Mouse (Mus musculus): ENCODE results near the gene Grm1.
"Not testable (repeated sequence)": the region's sequence is repeated elsewhere in the genome, so short reads cannot be mapped to it uniquely, and the experiment has no call there.

Grm1 gene

DNA sequence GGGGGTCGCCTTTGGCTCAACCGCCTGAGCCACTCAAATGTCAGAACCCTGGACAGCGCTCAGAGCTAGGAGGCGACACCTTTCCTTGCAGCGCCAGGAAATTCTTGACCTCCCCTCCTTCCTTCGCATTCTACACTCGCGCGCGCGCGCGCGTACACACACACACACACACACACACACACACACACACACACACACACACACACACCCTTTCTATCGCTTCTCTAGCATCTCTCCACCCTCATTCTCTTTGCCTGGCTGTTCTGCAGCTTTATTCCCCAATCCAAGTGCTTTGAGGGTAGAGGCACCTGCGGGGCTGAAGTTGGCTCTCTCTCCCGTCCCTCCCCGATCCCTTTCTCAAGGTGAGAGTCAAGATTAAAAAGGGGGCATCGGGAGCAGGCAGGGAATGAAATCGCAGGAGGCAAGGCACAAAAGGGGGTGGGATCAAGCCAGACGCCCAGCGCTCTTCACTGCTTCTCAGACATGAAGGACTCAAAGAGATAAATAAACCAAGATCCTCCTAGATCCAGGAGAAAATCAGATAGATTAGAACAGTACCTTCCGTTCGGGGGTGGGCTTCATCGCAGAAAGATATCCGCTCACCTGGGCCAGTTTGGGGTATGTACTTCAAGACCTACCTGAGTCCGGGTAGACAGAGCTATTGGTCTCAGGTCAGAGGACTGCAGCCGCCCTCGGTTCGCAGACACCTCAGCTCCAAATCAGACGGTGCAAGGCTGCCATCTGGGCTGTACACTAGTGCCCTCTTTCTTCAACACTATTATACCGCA, at the start of gene Grm1:
Gene Grm1, minus strand, starts transcription at position 746 of the 788 bp plus-strand sequence.
- DNase-seq = peak; percentile 10

DNA sequence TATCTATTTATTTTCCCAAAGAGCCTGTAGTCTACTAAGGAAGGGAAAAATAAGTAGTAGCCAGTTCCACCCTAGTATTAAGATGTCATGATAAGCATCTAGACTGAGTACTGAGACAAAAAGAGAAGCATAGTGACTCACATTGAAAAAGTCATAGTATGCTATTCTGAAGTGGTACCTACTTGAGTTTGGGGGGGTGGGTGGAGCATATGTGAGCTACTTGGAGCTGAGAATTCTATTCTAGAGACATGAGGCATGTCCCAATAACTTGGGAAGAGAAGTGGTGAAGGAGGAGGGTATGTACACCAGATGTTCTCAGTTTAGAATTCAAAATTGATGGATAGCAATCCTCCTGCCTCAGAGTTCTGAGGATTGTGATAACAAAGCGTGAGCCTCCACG, 39.6 kb upstream of the Grm1 start:
- DNase-seq = no peak

DNA sequence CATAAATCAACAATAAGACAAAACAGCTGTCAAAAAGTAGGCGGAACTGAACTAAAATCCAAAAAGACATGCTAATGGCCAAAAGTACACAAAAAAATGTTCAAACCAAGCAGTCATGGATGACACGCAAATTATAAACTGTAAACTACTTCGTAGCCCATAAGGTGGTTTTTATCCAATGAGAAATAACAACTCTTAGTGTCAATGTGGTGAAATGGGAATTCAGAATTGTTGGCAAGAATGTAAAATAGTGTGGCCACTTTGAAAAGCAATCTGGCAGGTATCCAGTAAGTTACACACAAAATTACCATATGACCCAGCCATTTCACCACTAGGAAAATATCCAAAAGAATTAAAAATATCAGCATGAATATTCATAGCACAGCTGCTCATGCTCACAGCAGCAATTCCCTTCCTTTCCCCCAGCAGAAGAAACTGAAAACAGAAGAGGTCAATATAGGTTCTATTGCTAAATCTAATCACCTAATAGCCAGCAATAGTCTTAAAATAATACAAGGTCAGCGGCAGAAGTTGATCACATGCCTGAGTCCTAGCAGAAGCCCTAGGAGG, 16.4 kb upstream of the Grm1 start:
- DNase-seq = no peak

DNA sequence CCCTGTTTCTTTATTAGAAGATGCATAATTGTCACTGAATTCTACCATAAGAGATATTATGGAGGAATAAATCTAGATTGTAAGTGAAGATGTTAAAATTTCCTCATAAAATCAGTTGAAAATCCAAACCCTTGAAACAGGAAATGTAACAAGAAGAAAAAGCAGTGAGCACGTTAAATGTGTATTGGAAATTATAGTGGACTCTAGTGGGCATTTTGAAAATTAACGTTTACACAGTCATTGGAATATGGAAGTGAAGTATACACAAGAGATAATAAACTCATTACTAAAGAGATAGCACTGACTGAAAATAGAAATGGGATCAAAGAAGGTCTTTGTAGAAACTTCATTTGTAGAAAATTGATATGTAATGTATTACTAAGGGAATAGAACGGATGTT, 4.2 kb upstream of the Grm1 start:
- DNase-seq = no peak

DNA sequence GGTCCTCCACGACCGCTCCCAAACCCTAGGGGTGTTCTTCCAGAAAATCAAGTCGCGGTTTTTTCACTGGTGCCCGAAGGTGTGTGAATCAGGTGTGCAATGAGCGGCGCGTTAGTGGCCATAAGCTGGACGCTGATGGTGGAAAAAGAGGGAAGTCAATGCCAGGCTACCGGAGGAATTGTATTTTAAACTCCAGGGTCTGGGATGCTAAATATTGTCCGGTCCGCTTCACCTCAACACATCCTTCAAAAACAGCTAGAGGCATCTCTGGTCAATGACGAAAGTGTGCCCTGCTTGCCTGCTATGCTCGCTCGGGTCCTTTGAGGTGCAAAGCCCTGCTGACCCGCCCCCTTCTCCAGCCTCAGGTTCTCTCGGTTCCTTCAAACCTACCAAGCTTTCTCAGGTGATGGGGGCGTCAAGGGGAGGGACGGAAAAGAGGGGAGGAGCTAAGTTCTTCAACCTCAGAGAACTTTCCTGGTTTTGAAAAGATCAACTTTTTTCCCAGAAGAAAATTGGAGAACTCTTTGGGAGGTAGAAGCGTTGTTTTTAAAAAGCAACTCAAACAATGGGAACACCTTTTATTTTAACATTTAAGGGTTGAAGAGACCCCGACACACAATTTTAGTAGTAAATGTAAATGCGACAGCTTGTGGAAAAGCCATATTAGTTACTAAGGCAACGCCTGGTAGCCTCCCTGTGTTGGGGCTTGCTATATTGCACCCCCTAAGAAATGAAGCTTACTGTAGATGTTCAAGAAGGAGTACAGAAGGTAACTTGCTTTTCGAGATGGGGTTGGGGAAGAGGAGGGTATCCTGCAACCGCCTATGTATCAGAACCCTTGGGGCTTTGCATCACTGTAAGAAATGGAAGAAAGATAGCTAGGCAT, 1.2 kb downstream of the Grm1 start:
- DNase-seq = no peak

DNA sequence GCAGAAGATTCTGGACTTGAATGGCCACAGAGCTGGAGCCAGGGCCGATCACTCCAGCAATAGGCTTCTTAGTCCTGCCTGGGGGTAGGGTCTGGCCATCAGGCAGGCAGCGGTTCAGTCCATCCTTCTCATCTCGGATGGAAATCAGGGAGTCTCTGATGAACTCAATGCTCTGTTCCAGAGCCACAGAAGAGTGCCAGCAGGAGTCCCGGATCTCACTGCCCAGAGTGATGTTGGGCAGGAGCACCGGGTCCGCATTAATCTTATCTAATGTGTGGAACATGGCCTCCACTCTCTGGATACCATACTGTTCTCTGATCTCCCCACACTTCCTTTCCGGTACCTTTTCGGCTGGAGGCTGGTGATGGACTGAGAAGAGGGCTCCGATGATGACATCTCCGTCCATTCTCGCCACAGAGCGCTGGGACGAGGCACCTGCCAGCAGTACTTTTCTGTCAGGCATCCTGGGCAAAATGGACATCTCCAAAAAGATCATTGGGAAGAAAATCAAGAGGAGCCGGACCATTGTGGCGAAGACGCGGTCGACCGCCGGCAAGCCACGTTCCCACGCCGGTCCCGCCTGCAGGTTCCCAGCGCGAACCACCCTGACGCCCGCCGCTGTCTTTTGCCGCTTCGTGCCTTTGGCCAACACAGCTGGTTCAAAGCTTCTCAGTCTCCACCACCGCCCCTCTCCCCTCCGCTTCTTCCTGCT, 2.0 kb downstream of the Grm1 start:
- DNase-seq = no peak

DNA sequence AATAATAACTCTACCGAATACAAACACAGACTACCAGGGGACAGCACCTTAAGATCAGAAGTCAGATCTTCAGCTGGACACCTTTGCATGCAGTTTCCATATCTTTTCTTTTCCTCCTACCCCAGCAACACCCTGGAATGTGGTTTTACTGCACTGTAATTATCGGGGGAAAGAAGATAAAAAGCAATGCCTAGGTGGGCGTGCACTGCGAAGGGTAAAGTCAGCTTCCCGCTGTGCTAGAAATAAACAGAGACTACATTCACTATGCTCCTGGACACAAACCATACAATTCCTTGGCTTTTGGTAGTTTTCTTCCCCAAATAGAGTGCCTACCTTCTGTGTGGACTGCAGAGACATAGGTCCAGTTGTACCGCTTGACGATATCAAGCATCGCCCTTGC, 2.6 kb downstream of the Grm1 start:
- no peak for DNase-seq

DNA sequence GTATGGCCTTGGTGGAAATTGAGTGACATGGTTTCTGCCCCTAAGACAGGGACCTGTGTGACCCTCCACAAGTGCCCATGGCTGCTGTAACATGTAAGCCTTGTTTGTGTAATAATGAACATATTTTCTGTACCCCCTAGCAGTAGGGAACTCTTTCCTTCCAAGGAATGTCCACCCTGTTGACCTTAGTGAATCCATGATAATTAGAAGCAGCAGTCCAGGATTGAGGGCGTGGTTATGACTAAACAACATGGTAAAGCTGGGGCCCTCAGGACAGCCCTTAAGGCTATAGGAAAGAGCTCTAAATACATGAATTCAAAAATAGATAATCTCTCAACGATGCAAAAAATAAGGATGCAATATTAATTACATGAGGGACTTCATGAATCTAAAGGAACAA, 17.0 kb downstream of the Grm1 start:
- no peak for DNase-seq

DNA sequence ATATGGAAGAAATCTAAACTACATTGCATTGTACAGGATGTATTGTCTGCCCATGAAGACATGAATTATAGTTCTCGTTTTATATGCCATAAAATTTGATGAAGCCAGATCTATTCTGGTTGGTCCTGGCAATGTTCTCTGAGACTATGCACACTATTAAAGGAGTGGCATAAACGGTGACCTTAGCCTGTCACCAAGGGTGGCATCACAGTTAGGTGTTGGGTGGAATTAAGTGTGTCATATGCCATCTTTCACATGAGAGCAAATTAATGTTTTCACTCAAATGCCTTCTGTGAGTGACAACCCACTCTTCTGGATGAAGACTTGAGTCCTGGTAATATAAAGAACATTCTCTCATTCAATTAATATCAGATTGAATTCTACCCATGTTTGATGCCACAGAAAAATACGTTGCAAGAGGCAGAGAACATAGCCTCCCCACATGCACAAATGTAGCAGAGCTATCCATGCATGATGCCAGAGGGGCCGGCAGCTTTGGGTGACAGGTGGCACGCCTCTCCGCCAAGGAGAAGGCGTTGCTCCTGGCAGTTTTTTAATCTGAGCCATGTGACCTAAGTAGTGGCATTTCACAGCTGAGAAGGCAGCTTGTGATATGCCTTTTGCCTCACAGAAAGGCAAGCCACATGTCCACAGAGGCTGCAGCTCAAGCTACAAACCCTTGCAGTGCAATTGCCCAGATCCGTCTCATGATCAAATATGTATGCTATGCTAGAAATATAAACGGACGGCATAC, 20.7 kb downstream of the Grm1 start:
- no peak for DNase-seq

DNA sequence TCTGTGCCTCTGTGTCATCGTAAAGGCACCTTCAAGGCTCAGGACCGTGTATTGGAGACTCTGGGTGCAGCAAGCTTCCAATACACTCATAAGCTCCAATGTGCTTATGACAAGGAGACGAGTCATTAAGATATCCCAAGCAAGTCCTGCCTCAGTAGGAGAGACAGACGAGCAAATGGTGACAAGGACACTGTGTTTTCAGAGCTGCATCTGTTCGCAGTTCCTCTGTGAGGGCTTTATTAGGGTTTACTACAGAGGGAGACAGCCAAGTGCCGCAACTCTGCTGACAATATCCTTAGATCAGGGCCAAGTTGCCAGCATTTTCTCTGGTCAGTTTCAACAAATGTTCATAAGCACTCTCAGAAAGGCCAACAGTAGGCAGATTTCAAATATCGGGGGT, 32.8 kb downstream of the Grm1 start:
- DNase-seq = no peak

DNA sequence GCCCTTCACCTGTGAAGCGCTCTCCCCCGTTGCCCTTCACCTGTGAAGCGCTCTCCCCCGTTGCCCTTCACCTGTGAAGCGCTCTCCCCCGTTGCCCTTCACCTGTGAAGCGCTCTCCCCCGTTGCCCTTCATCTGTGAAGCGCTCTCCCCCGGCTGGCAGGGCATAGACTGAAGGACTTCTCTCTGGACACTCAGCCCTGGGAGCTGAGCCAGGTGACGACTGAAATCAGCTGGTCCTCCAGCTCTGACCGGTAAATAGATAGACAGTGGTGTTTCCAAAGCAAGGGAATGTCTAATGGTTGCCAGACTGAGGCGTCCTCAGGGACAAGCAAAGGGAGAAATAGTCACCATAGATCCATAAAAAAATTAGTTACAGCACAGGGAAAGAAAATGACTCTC, 36.7 kb downstream of the Grm1 start:
- not testable (repeated sequence) for DNase-seq

DNA sequence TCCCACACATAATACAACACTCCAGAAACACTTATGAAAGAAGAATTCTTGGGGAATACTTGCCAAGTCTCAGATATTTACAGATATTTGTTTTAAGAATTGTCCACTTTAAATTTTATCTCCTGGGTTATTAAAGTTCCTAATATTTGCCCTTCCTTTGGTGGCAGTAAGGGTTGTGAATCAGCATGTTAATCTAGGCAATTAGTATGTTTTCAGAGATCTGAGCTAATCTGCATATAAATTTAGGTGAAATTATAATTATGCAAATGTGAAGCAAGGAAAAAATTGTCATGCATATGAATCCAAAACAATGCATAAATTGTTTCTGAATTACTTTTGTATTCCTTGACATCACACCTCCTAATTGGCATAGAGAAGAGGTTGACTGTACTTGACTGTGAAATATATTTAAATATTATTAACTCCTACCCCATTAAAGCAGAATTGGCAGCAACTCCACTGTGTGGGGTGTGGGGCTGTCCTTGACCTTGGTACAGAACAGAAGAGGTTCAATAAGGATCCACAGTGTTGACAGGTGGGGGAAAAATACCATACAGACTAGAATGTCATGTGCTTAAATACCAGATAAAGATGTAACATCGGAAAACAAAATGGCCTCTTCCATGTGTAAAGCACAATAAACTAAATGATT, 37.6 kb downstream of the Grm1 start:
- DNase-seq = no peak

DNA sequence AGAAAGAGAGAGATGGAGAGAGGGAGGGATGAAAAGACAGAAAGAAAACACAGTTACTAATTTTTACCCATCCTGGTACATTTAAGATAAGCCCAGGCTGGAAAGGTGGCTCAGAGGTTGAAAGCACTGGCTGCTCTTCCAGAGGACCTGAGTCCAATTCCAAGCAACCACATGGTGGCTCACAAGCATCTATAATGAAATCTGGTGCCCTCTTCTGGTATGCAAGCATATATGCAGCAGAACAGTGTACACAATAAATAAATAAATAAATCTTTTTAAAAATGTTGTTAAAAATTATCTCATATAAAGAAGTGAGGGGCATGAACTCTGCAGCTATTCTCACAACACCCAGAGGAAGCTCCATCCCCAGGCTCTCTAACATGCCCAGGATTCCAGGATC, 42.8 kb downstream of the Grm1 start:
- no peak for DNase-seq

DNA sequence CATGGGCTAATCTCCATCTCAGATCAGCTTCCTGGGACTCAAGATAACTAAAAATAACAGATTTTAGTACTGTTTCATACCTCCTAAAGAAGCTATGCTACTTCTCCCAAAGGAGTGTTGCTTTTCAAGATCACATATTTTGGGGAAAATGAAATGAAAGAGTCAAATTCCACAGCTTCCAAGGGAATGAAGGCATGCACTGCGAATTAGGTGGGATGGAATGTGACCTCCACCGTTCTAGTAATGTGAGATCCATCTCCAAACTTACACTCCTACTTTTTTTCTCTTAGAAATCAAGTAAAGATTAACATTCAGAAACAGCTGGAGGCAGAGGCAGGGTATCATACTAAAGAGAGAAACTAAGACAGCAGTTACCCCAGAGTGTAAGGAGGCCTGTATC, 49.9 kb downstream of the Grm1 start:
- no peak for DNase-seq

DNA sequence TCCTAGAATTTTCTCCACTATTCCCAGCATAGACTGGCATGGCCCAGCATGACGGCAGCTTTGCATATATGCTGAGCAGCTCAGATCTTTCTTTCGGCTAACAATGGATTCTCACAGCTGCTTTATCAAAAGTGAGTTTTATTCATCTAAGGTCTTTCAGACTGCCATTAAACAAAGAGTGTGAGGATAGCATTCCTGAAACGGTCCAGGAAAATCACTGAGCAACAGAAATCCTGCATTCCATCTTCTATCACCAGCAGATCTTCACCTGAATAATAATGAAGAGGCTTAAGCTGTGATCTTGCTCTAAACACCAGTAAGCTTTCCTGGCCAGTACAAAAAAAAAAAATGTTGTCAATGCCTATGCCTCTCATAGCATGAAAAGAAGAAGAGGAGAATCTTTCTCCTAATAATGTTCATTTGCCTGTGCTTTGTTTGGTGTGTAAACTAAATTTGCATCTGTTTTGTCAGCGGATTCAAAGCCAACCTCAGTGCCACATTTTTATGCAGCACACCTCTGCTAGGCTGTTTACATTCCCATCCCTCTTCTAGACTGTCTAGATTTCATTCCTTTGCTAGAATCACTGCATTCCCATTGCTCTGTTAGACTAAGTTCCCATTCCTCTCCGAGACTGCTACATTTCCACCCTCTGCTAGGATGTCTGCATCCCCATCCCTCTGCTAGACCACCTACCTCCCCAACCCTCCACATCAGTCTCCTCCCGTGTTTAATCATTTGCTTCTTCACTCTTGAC, 56.2 kb downstream of the Grm1 start:
- DNase-seq = no peak

DNA sequence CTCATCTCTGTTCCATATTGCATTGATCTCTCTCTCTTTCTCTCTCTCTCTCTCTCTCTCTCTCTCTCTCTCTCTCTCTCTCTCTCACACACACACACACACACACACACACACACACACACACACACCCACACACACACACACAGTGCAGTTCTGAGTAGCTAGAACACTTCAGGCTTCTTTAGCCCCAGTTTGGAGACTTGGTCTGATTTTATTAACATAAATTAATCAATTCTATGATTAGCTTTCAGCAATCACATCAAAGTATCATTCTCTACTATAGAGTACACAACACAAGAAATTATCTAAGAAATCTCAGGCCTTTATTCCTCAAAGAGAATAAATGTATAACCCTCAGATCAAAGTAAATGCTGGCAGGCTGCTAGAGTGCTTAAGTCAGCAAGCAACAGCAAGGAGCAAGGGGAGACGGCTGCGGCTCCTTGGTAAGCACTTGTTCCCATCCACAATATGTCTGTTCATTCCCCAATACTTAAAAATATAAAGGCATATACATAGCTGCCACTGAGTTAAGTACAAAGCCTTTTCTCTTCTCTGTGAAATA, 63.1 kb downstream of the Grm1 start:
- DNase-seq = no peak

DNA sequence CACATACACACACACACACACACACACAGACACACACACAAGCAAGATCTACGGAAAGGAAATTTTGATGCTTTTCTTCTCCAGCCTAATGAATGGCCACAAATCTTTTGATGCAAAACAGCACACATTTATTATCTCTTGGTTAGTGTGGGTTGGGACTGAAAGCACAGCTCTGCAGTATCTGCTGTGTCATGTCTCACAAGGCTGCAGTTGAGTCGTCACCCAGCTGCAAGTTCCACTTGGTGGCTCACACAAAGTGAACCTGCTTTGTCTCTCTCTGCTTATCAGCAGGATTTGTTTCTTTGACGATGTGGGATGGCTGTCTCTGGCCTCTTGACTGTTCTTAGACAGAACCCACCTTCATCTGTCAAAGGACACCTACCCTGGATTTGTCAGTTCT, 68.5 kb downstream of the Grm1 start:
- no peak for DNase-seq

DNA sequence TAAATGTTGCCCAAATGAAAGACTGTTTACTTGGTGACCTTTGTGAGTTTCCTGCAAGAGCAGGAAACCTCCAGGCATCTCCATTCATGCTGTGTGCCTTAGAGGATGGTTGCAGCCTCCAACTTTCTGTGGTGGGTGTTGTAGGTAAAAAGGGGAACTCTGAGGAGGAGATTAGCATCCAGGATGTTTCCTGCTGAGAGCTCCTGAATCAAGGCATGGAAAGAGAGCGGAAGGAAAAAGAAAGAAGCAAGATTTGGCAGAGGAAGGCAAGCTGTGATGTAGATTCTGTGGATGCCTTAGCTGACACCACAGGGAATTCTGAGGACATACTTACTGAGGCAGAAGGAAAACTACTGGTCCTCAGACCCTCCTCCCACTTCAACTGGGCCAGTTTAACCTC, 85.4 kb downstream of the Grm1 start:
- no peak for DNase-seq

DNA sequence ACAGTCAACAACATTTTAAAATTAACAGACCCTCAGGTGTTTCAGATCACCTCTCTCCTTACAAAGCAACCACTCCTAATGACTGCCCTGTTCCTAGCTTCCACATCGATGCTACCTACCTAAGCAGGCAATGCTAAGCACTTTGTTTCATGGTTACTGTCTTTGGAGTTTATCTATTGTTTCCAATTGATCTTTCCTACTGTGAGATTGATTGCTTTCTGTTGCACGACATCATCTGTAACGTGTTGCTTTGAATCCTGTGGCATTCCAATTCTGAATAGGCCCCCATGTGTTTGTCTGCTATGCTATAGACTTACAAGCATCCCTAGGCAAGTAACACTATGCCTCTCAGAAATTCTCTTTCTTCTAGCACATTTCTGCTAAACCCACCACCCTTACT, 90.4 kb downstream of the Grm1 start:
- DNase-seq = no peak

DNA sequence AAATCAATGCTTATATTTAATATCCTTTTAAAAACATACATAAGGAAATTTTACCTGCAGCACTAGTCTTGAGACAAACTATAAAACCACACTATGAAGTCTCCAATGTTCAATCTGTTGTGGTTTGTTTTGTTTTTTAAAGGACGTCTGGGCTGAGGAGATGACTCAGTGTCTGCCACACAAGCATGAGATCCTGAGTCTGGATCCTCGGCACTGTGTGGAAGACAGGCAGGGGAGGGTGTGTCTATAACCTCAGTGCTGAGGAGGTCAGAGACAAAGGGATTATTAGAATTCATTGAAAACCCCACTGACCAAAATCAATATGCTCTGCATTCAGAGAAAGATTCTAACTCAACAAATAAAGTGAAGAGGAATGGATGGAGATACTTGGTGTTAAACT, 110.8 kb downstream of the Grm1 start:
- DNase-seq = no peak
